Mouse (Mus musculus): ENCODE data around the gene Dusp5. TPM values are rescaled to one million over a fixed set of nuclear protein-coding genes. Genes with fewer than 3 reads are reported as not detected.

Dusp5 gene
- polyA plus RNA-seq, 1 experiment from 2014 or later: 3.8 TPM

- Histone ChIP-seq H3K36me3 (peaks cover 23% of the 10 kb centered on the region), H3K27me3 (ENCODE audit: insufficient read depth, poor library complexity, severe bottlenecking) (peaks cover 41% of the 10 kb centered on the region), H3K4me1 (replicated peaks) (peaks cover 14% of the 10 kb centered on the region), H3K27ac (no peak overlapping the region), H3K4me3 (no peak overlapping the region), H3K9me3 (no peaks in the 10 kb centered on the region)
- DNase-seq (ENCODE audit: low spot score): no peak
- WGBS: 86% methylated on average over 6 of the region's 6 CpGs
Observed at GRCm38 (mm10) chr19:53536251-53536650, 7.3 kb downstream of the Dusp5 start.

DNA sequence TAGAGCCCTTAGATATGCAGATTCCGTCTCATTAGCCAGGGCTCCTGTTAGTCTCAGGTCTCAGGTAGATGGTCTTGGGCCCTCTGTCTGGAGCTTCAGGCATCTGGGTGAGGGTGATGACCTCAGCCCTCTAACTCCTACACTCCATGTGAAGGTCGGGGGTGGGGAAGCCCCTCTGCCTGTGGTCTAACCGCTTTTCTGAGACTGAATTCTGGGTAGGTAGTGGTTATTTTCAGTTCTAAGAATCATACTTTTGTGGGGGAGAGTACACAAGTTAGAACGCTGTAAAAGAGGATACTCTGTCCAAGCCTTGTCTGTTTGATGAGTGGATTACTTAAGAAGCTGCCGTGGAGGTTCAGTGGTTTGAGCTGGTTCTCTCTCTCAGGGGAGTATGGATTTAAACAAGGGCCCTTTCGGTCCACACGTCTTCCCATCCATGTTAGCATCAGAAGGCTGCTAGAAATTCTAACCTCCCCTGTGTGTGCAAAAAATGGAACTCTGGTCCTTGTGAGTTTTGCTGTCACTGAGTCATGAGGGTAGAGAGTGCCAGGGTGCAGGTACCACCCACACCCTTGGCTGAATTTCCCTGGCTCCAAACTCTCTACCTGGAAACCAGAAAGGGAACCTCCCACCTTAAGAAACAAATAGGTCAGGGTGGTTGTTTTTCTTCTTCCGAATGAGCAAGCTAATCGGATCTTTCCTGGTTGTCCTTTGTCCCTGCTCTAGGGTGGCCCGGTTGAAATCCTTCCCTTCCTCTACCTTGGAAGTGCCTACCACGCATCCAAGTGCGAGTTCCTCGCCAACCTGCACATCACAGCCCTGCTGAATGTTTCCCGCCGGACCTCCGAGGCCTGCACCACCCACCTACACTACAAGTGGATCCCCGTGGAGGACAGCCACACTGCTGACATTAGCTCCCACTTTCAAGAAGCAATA is 8.1 kb downstream of the Dusp5 start:
- DNase-seq (ENCODE audit: low spot score): no peak
- peaks cover 34% of the 10 kb centered on the region for H3K27me3 ChIP-seq (ENCODE audit: insufficient read depth, poor library complexity, severe bottlenecking)
- peaks cover 8% of the 10 kb centered on the region for H3K4me1 ChIP-seq (replicated peaks)
- H3K4me3 ChIP-seq: no peak overlapping the region
- WGBS: 83% methylated on average over 17 of the region's 17 CpGs
- no peak overlapping the region for H3K27ac ChIP-seq
- H3K36me3 ChIP-seq: peaks cover 25% of the 10 kb centered on the region
- H3K9me3 ChIP-seq: no peaks in the 10 kb centered on the region

DNA sequence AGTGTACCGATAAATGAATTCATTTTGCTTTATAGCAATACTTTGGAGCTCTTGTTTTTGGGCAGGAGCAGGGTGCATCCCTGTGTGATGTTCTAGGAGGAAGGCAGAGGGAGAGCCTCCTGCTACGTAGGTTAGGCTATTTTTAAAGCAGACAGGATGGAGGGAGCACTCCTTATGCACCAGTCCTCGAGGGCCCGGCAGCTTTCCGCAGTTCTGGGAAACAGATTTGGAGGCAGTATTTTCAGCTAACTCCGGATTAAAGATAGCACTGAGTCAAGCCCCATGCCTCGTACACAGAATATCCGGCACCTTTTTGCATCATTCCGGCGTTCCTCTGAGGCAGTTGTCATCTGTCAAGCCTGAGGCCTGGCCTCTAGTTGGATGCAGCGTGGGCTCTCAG is 9.1 kb downstream of the Dusp5 start:
- WGBS: 91% methylated on average over 11 of the region's 11 CpGs
- Histone ChIP-seq H3K36me3 (peaks cover 25% of the 10 kb centered on the region), H3K27me3 (ENCODE audit: insufficient read depth, poor library complexity, severe bottlenecking) (peaks cover 24% of the 10 kb centered on the region), H3K4me3 (no peak overlapping the region), H3K27ac (no peak overlapping the region), H3K4me1 (replicated peaks) (no peaks in the 10 kb centered on the region), H3K9me3 (no peaks in the 10 kb centered on the region)
- DNase-seq (ENCODE audit: low spot score): no peak

GRCm38 (mm10) chr19:53538796-53539195 is 9.9 kb downstream of the Dusp5 start:
- Histone ChIP-seq H3K4me1 (replicated peaks) (no peaks in the 10 kb centered on the region), H3K4me3 (no peak overlapping the region), H3K27ac (no peak overlapping the region), H3K36me3 (peaks cover 25% of the 10 kb centered on the region), H3K27me3 (ENCODE audit: insufficient read depth, poor library complexity, severe bottlenecking) (peaks cover 16% of the 10 kb centered on the region), H3K9me3 (no peaks in the 10 kb centered on the region)
- no peak for DNase-seq (ENCODE audit: low spot score)
- 79% methylated on average over 5 of the region's 5 CpGs for WGBS

DNA sequence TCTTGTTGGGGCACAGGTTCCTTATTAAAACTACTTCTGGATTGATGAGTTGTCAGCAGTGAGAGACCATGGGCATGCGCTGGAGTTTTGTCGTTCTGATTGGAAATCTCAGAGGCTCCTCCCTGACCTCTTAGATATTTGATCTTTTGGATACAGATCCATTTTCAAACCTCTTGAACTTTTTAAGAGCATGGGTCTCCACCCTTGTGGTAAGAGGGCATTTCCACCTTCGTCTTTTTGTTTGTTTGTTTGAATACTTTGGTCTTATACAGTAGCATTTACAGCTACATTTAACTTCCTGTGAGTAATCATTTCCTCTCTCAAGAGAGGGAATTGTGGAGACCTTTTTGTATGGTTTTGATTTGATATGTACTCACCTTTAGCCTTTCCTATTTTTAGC is 10.4 kb downstream of the Dusp5 start:
- Histone ChIP-seq H3K4me1 (replicated peaks) (no peaks in the 10 kb centered on the region), H3K4me3 (no peak overlapping the region), H3K27me3 (ENCODE audit: insufficient read depth, poor library complexity, severe bottlenecking) (peaks cover 14% of the 10 kb centered on the region), H3K9me3 (no peaks in the 10 kb centered on the region), H3K27ac (no peak overlapping the region), H3K36me3 (peaks cover 25% of the 10 kb centered on the region)
- DNase-seq (ENCODE audit: low spot score): no peak
- WGBS: 84% methylated on average over 3 of the region's 3 CpGs

DNA sequence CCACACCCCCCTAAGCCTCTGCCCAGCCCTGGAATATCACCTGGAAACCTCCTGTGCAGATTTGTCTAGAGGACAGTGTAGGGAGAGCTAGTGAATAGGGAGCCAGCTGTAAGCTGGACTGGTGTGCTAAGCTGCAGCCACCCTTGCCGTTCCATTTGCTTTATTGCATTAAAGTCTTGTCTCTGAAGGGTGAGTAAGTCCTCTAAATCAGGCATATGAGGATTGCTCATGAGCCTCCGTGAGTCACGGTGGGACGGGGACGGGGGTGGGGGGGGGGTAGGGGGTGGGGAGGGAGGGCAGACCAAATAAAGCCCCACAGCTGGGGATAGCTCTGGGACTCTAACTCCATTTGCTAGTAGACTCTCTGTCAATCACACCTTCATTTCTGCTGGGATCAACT is 14.7 kb downstream of the Dusp5 start:
- no peaks in the 10 kb centered on the region for H3K9me3 ChIP-seq
- H3K27ac ChIP-seq: no peak overlapping the region
- WGBS: 56% methylated on average over 5 of the region's 5 CpGs
- peaks cover 15% of the 10 kb centered on the region for H3K36me3 ChIP-seq
- peaks cover 15% of the 10 kb centered on the region for H3K4me1 ChIP-seq (replicated peaks)
- peaks cover 4% of the 10 kb centered on the region; the same call in 1 of the 2 replicates for H3K27me3 ChIP-seq (ENCODE audit: insufficient read depth, poor library complexity, severe bottlenecking)
- H3K4me3 ChIP-seq: no peak overlapping the region
- DNase-seq (ENCODE audit: low spot score): no peak

DNA sequence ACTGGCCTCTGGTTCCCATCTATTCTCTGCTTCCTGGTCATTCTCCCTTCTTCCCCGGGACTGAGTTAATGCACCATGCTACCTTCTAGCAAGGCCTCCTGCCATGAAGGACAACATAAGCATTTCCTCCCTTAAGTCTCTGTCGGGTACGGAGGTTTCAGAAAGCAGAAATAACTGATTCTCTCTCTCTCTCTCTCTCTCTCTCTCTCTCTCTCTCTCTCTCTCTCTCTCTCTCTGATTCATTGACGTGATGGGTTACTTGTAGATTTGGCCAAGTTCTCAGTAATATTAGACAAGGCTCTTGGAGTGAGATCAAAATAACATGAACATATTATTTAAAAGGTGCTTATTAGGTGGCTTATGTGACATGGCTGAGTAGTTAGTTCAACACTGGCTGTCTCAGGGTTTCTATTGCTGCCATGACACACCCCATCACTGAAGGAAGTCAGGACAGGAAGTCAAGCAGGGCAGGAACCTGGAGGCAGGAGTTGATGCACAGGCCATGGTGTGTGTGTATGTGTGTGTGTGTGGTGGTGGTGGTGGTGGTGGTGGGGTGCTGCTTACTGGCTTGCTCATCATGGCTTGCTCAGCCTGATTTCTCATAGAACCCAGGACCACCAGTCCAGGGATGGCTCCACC is 16.1 kb downstream of the Dusp5 start:
- peaks cover 15% of the 10 kb centered on the region for H3K4me1 ChIP-seq (replicated peaks)
- no peak for DNase-seq (ENCODE audit: low spot score)
- H3K4me3 ChIP-seq: no peak overlapping the region
- 66% methylated on average over 4 of the region's 4 CpGs for WGBS
- H3K27me3 ChIP-seq (ENCODE audit: insufficient read depth, poor library complexity, severe bottlenecking): peaks cover 4% of the 10 kb centered on the region; the same call in 1 of the 2 replicates
- H3K9me3 ChIP-seq: no peaks in the 10 kb centered on the region
- H3K27ac ChIP-seq: no peak overlapping the region
- peaks cover 10% of the 10 kb centered on the region for H3K36me3 ChIP-seq

DNA sequence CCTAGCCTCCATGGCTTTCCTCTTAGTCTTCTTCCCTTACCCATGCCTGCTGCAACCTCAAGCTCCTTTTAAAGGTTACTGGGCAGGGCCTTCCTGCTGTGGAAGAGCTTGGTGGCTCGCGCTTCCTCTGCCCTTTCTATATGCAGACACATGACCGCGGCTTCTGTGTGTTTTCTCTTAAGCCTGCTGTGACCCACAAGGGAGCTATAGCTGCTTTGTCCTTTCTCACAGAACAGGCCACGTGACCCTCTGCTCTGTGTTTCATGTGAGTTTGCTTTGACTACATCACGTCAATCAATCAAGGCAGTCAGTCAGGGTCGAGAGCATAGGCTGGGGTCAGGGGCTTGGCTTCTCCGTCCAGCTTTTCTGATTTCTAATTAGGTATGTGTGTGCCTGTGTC is 18.7 kb downstream of the Dusp5 start:
- 20% methylated on average over 8 of the region's 8 CpGs for WGBS
- Histone ChIP-seq H3K4me3 (no peak overlapping the region), H3K27me3 (ENCODE audit: insufficient read depth, poor library complexity, severe bottlenecking) (peaks cover 7% of the 10 kb centered on the region; the same call in 1 of the 2 replicates), H3K4me1 (replicated peaks) (peaks cover 21% of the 10 kb centered on the region), H3K27ac (peak overlapping the region; percentile 68), H3K9me3 (no peaks in the 10 kb centered on the region), H3K36me3 (no peaks in the 10 kb centered on the region)
- DNase-seq (ENCODE audit: low spot score): peak; percentile 60

DNA sequence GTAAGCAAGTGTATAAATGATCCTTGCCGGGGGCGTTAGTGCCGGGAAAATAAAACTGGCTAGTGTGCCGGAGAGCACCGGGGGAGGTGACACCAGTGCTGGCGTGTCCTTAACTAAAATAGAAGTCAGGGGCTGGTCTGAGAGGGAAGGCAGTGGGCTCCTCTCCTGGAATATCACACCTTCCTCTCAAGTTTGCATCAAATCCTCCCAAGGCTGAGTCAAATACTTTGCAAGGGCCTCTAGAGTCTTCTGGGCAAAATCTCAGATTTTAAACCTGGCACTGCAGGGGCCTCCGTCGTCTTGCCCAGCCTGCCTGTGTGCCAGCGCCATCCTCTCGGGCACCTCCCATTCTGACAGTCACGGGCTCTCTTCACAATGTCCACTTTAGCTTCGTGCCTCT is 22.1 kb downstream of the Dusp5 start:
- no peak overlapping the region for H3K4me3 ChIP-seq
- DNase-seq (ENCODE audit: low spot score): no peak
- H3K9me3 ChIP-seq: no peaks in the 10 kb centered on the region
- no peak overlapping the region for H3K27ac ChIP-seq
- peaks cover 31% of the 10 kb centered on the region for H3K4me1 ChIP-seq (replicated peaks)
- peaks cover 7% of the 10 kb centered on the region; the same call in 1 of the 2 replicates for H3K27me3 ChIP-seq (ENCODE audit: insufficient read depth, poor library complexity, severe bottlenecking)
- WGBS: 85% methylated on average over 12 of the region's 12 CpGs
- no peaks in the 10 kb centered on the region for H3K36me3 ChIP-seq

DNA sequence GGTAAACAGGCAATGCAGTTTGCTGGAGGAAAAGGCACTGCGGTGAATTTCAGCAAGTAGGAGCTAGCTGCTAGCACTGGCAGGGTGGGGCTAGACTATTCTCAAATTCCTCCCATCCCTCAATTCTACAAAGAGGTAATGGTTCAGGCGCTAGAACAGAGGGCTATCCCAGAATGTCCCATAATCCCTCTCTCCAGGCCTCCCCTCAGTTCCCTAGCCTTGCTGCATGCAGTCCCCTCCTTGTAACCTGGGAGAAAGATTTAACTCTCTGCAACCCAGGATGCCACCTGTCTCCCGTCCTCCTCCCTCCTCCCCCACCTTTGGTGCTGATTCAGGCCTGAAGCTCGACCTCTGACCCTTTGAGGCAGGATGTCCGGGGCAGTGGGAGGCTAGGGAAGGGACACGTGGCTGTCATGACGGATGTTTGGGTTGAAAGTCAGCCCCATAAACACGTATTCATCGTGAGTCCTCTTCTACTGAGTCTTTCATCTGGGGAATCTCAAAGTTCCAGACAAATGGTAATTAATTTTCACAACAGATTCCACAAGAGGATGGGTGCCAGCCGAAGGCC is 23.4 kb downstream of the Dusp5 start:
- H3K27me3 ChIP-seq (ENCODE audit: insufficient read depth, poor library complexity, severe bottlenecking): peaks cover 7% of the 10 kb centered on the region; the same call in 1 of the 2 replicates
- no peaks in the 10 kb centered on the region for H3K9me3 ChIP-seq
- no peak overlapping the region for H3K4me3 ChIP-seq
- H3K4me1 ChIP-seq (replicated peaks): peaks cover 35% of the 10 kb centered on the region
- no peak overlapping the region for H3K27ac ChIP-seq
- H3K36me3 ChIP-seq: no peaks in the 10 kb centered on the region
- 30% methylated on average over 10 of the region's 10 CpGs for WGBS
- no peak for DNase-seq (ENCODE audit: low spot score)

GRCm38 (mm10) chr19:53552795-53553194 is 23.9 kb downstream of the Dusp5 start:
- Histone ChIP-seq H3K36me3 (no peaks in the 10 kb centered on the region), H3K9me3 (no peaks in the 10 kb centered on the region), H3K4me1 (replicated peaks) (peaks cover 35% of the 10 kb centered on the region), H3K27me3 (ENCODE audit: insufficient read depth, poor library complexity, severe bottlenecking) (peaks cover 7% of the 10 kb centered on the region; the same call in 1 of the 2 replicates), H3K27ac (no peak overlapping the region), H3K4me3 (no peak overlapping the region)
- 61% methylated on average over 6 of the region's 6 CpGs for WGBS
- no peak for DNase-seq (ENCODE audit: low spot score)

- no peak overlapping the region for H3K27ac ChIP-seq
- no peak overlapping the region for H3K4me3 ChIP-seq
- H3K27me3 ChIP-seq (ENCODE audit: insufficient read depth, poor library complexity, severe bottlenecking): 0 out of 2 replicates have a peak, but pooled peaks cover 3% of the 10 kb centered on the region
- WGBS: 91% methylated on average over 11 of the region's 11 CpGs
- no peaks in the 10 kb centered on the region for H3K36me3 ChIP-seq
- no peak for DNase-seq (ENCODE audit: low spot score)
- H3K9me3 ChIP-seq: no peaks in the 10 kb centered on the region
- H3K4me1 ChIP-seq (replicated peaks): peaks cover 28% of the 10 kb centered on the region
Observed at GRCm38 (mm10) chr19:53554402-53554801, 25.5 kb downstream of the Dusp5 start.
